Mouse (Mus musculus) liver, embryonic 11.5 days (tissue): ENCODE measurements around the gene Mkrn1. TPM values are rescaled to one million over a fixed set of nuclear protein-coding genes. Genes with fewer than 3 reads are reported as not detected.
A peak's percentile ranks its signal among the peaks of the same experiment; 100 is the strongest.
"Not testable (repeated sequence)": the region's sequence is repeated elsewhere in the genome, so short reads cannot be mapped to it uniquely, and the experiment has no call there.

ENCODE experiments used
- ATAC-seq: fragments of 200-750 bp; cut with Nextera tagmentation; replicated peaks from 2 replicates; pipeline ENCODE4 v1.8.0; 2017; ENCODE audit warnings: moderate number of reproducible peaks, mild to moderate bottlenecking, moderate TSS enrichment, moderate library complexity; ENCODE audit not compliant: low FRiP score
- DNase-seq: peaks from one replicate; pipeline ENCODE4 v3.0.0-alpha.2; 2017; ENCODE audit warnings: low spot score
- H3K27ac ChIP-seq: fragments of 300-500 bp; sonication (generic); 2 replicates; pipeline ENCODE4 v1.5.1; 2014; ENCODE audit warnings: mild to moderate bottlenecking, low read depth, low read length, control low read depth
- H3K27me3 ChIP-seq: fragments of 300-500 bp; sonication (generic); replicated peaks from 2 replicates; pipeline ENCODE4 v1.6.1; 2014; ENCODE audit warnings: low read length, mixed read lengths; ENCODE audit not compliant: control insufficient read depth, insufficient read depth
- H3K36me3 ChIP-seq: fragments of 300-500 bp; sonication (generic); 2 replicates; pipeline ENCODE4 v1.6.1; 2014; ENCODE audit warnings: mild to moderate bottlenecking, low read length, moderate library complexity, mixed read lengths; ENCODE audit not compliant: control insufficient read depth, insufficient read depth
- H3K4me1 ChIP-seq: fragments of 300-500 bp; sonication (generic); replicated peaks from 2 replicates; pipeline ENCODE4 v1.6.1; 2014; ENCODE audit warnings: low read length, mixed read lengths; ENCODE audit not compliant: control insufficient read depth, insufficient read depth
- H3K4me2 ChIP-seq: fragments of 300-500 bp; sonication (generic); 2 replicates; pipeline ENCODE4 v1.6.1; 2014; ENCODE audit warnings: mild to moderate bottlenecking, control low read depth, moderate library complexity
- H3K4me3 ChIP-seq: fragments of 300-500 bp; sonication (generic); 2 replicates; pipeline ENCODE4 v1.5.1; 2014; ENCODE audit warnings: low read depth, low read length, control low read depth
- H3K9ac ChIP-seq: fragments of 300-500 bp; sonication (generic); 2 replicates; pipeline ENCODE4 v1.6.1; 2014; ENCODE audit warnings: low read depth, low read length, control low read depth
- H3K9me3 ChIP-seq: fragments of 300-500 bp; sonication (generic); 2 replicates; pipeline ENCODE4 v1.6.1; 2016; ENCODE audit warnings: low read length, inconsistent platforms, mixed read lengths; ENCODE audit not compliant: control insufficient read depth
- WGBS: fragments of 180-500 bp; shearing (Covaris S2); extraction: QIAGEN DNeasy Blood & Tissue Kit; methylation state at CpG from one replicate; pipeline ENCODE4 v1.1.7; 2014; 5-methylcytosine and 5-hydroxymethylcytosine counted together
- polyA plus RNA-seq: library from polyadenylated mRNA; unstranded; fragments of >200 nt; fragmentation: Nextera tagmentation; extraction: Ambion mirVana; gene quantifications from 2 replicates; pipeline ENCODE4 v1.2.1, GENCODE M21; 2014

The Mkrn1 gene
- polyA plus RNA-seq, 1 experiment from 2014 or later = 50.8 TPM

GRCm38 (mm10) chr6:39423686-39424085, 3.4 kb upstream of the Mkrn1 start:
- DNase-seq (no peak), ATAC-seq (no peak)
- Histone ChIP-seq H3K27ac (no peak overlapping the region), H3K4me3 (no peak overlapping the region), H3K9ac (no peak overlapping the region), H3K36me3 (no peaks in the 10 kb centered on the region), H3K9me3 (no peaks in the 10 kb centered on the region), H3K4me2 (no peak overlapping the region), H3K27me3 (peaks cover 5% of the 10 kb centered on the region; the same call in 1 of the 2 replicates), H3K4me1 (peaks cover 17% of the 10 kb centered on the region)
- 74% methylated on average over 7 of the region's 7 CpGs for WGBS

DNA sequence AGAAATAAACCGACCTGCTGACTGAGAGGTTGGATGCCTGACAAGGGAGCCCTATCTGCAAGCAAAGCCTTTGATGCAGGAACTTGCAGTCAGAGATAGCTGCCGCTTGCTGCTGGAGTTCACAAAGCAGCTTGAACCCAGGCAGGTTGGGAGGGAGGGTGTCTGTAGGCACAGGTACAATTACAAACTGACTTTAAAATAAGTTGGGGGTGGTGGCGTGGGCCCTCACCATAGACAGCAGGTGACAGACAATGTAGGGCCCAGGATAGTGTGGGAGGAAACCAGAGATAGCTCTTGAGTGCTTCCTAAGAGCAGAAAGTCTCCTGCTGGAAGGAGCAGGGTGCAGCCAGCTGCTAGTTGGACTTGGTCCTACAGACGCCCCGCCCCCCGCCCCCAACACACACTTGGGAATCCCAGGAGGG, 2.9 kb upstream of the Mkrn1 start:
- Histone ChIP-seq H3K4me2 (no peak overlapping the region), H3K4me3 (no peak overlapping the region), H3K36me3 (no peaks in the 10 kb centered on the region), H3K27ac (peak overlapping the region; percentile 38), H3K9me3 (no peaks in the 10 kb centered on the region), H3K27me3 (peaks cover 5% of the 10 kb centered on the region; the same call in 1 of the 2 replicates), H3K4me1 (peaks cover 16% of the 10 kb centered on the region), H3K9ac (no peak overlapping the region)
- no peak for ATAC-seq
- no peak for DNase-seq
- 51% methylated on average over 6 of the region's 6 CpGs for WGBS

DNA sequence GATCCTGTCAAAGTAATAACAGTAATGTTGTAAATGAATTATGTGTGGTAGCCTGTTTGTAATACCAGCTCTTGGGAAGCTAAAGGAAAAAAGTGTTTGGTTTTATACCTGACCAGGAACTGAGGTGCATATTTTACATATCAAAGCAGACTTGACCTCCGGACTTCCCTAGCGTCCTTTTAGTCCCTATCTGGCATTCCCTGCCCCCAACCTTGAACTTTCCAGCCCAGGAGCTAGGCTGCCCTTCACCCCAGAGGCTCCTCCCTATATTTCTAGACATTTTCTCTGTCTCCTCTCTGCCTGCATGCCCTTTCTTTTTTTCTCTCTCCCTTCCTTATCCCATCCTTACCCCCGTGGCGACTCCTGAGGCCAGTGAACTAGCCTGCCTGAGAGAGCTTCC, 605 bp upstream of the Mkrn1 start:
- H3K36me3 ChIP-seq = no peaks in the 10 kb centered on the region
- DNase-seq = no peak
- peak overlapping the region; percentile 85; the same call in 1 of the 2 replicates for H3K4me2 ChIP-seq
- peaks cover 16% of the 10 kb centered on the region for H3K4me1 ChIP-seq
- H3K9ac ChIP-seq = no peak overlapping the region
- H3K9me3 ChIP-seq = no peaks in the 10 kb centered on the region
- H3K4me3 ChIP-seq = 0 out of 2 replicates have a peak overlapping the region, but pooled peaks have one; percentile 98
- H3K27ac ChIP-seq = no peak overlapping the region
- 38% methylated on average over 4 of the region's 4 CpGs for whole genome bisulfite sequencing
- peaks cover 10% of the 10 kb centered on the region; the same call in 1 of the 2 replicates for H3K27me3 ChIP-seq
- ATAC-seq = no peak

DNA sequence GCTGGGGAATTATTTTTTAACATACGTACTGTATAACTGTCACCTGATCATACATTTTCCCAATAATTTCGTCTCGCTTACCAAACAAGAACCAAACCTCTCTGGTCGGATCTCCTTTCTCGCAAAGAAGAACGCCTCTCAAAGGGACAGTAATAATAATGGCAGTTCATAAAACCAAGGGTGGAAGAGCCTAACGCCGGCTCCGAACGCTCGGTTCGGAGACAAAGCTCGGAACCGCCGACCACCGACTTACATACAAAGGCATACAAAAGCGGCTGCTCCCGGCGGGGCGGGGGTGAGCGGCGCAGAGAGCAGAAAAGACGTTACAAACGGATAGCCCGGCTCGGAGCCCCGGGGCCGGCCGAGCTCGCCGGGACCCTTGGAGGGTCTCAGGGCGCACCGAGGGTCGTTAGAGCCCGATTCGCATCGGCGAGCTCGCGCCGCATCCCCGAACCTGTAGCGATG, 844 bp downstream of the Mkrn1 start:
- no peaks in the 10 kb centered on the region for H3K9me3 ChIP-seq
- H3K4me1 ChIP-seq = peaks cover 12% of the 10 kb centered on the region
- peak overlapping the region; percentile 62; the same call in 1 of the 2 replicates for H3K27ac ChIP-seq
- peak overlapping the region; percentile 92 for H3K9ac ChIP-seq
- H3K4me2 ChIP-seq = peak overlapping the region; percentile 85
- under 1% methylated on average over 43 of the region's 43 CpGs for WGBS
- H3K27me3 ChIP-seq = peaks cover 10% of the 10 kb centered on the region; the same call in 1 of the 2 replicates
- peak overlapping the region; percentile 98 for H3K4me3 ChIP-seq
- peak; percentile 9; the same call in 1 of the 2 replicates for ATAC-seq
- H3K36me3 ChIP-seq = no peaks in the 10 kb centered on the region
- DNase-seq = peak; percentile 74

- not testable (repeated sequence) for H3K9ac ChIP-seq, H3K27me3 ChIP-seq, H3K4me3 ChIP-seq, ATAC-seq, H3K4me1 ChIP-seq, H3K4me2 ChIP-seq, H3K36me3 ChIP-seq, DNase-seq, H3K27ac ChIP-seq, H3K9me3 ChIP-seq
Observed at GRCm38 (mm10) chr6:39416654-39417053, 3.6 kb downstream of the Mkrn1 start.

- Histone ChIP-seq H3K4me3 (no peak overlapping the region), H3K27me3 (peaks cover 5% of the 10 kb centered on the region; the same call in 1 of the 2 replicates), H3K4me2 (no peak overlapping the region), H3K9ac (no peak overlapping the region), H3K4me1 (peaks cover 3% of the 10 kb centered on the region; the same call in 1 of the 2 replicates), H3K36me3 (no peaks in the 10 kb centered on the region), H3K27ac (no peak overlapping the region), H3K9me3 (no peaks in the 10 kb centered on the region)
- ATAC-seq (no peak), DNase-seq (peak; percentile 58)
- 50% methylated on average over 3 of the region's 5 CpGs for WGBS
Observed at GRCm38 (mm10) chr6:39415762-39416161, 4.5 kb downstream of the Mkrn1 start.

GRCm38 (mm10) chr6:39414106-39414505, 6.2 kb downstream of the Mkrn1 start:
- Histone ChIP-seq H3K27me3 (peaks cover 5% of the 10 kb centered on the region; the same call in 1 of the 2 replicates), H3K27ac (no peak overlapping the region), H3K36me3 (peaks cover under 1% of the 10 kb centered on the region; the same call in 1 of the 2 replicates), H3K4me3 (no peak overlapping the region), H3K4me1 (peaks cover 3% of the 10 kb centered on the region; the same call in 1 of the 2 replicates), H3K4me2 (no peak overlapping the region), H3K9me3 (no peaks in the 10 kb centered on the region), H3K9ac (no peak overlapping the region)
- ATAC-seq (no peak), DNase-seq (no peak)
- 86% methylated on average over 1 of the region's 1 CpGs for WGBS

DNA sequence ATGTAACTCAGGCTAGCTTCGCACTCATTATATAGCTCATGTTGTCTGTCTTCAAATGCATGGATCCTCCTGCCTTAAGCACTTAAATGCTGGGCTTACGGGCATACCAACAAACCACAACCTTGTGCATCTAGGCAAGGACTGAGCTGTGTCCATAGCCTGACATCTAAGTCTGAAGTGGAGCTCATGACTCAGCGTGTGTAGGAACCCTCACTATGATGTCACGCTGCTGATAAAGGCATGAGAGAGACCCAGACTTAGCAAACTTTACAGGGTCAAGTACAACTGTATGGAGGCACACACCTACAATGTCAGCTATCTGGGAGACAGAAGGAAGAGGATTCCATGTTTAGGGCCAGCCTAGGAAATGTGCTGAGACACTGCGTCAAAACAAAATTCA, 13.8 kb downstream of the Mkrn1 start:
- ATAC-seq = no peak
- no peaks in the 10 kb centered on the region for H3K4me1 ChIP-seq
- no peak overlapping the region for H3K4me3 ChIP-seq
- no peaks in the 10 kb centered on the region for H3K27me3 ChIP-seq
- H3K9me3 ChIP-seq = no peaks in the 10 kb centered on the region
- 78% methylated on average over 5 of the region's 5 CpGs for whole genome bisulfite sequencing
- DNase-seq = no peak
- peaks cover 5% of the 10 kb centered on the region; the same call in 1 of the 2 replicates for H3K36me3 ChIP-seq
- no peak overlapping the region for H3K27ac ChIP-seq
- H3K9ac ChIP-seq = no peak overlapping the region
- H3K4me2 ChIP-seq = no peak overlapping the region

- no peaks in the 10 kb centered on the region for H3K4me1 ChIP-seq
- ATAC-seq (no peak), DNase-seq (no peak)
- no peak overlapping the region for H3K4me2 ChIP-seq
- H3K36me3 ChIP-seq = peaks cover 8% of the 10 kb centered on the region; the same call in 1 of the 2 replicates
- no peaks in the 10 kb centered on the region for H3K9me3 ChIP-seq
- no peak overlapping the region for H3K27ac ChIP-seq
- no peaks in the 10 kb centered on the region for H3K27me3 ChIP-seq
- no peak overlapping the region for H3K9ac ChIP-seq
- H3K4me3 ChIP-seq = no peak overlapping the region
- WGBS = 84% methylated on average over 2 of the region's 2 CpGs
Observed at GRCm38 (mm10) chr6:39403136-39403535, 17.1 kb downstream of the Mkrn1 start.
